Mouse (Mus musculus) ovary, postnatal 36 days (tissue): ENCODE measurements around the gene Cdkn1c.

Source experiments
- DNase-seq: peaks from one replicate; pipeline ENCODE4 v3.0.0; 2022; ENCODE audit warnings: low spot score, mixed read lengths

Cdkn1c gene

GRCm38 (mm10) chr7:143460874-143461273 is at the start of gene Cdkn1c:
TSS of gene Cdkn1c (minus strand) at chr7:143461050.
- peak; percentile 88 for DNase-seq

DNA sequence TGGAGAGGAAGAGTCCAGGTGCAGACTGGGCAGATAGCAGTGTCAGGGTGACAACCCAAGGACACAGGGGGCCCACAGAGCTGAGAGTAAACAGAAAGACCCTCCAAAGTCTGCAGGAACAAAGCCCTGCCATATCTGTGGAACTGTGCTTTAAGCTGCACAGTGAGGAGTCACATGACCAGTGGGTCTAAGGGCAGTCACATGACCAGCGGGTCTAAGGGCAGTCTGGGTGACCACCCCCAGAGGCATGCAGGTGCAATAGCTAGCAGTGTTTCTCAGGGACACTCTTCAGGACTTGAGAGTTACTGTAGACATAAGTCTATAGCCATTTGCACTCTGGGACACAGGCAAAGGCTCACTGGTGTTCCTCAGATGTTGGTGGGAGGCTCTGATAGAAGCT is 48.7 kb upstream of the Cdkn1c start:
- DNase-seq = no peak

DNA sequence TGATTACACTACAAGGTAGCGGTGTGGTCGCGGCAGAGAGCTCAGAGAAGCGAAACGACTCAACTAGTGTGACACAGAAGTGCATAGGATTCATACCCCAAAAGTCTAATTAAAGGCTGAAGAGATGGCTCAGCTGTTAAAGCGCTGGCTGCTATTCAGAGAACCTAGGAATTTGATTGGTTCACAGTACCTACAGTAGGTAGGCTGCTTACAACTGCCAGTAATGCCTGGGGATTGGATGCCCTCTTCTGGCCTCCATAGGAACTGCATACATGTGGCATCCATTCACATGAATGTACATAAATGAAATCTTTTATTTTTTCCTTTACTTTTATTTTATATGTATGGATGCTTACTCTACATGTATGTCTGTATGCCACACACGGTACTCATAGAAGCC is 45.8 kb upstream of the Cdkn1c start:
- no peak for DNase-seq

GRCm38 (mm10) chr7:143506271-143506670 is 45.4 kb upstream of the Cdkn1c start:
- DNase-seq = no peak

DNA sequence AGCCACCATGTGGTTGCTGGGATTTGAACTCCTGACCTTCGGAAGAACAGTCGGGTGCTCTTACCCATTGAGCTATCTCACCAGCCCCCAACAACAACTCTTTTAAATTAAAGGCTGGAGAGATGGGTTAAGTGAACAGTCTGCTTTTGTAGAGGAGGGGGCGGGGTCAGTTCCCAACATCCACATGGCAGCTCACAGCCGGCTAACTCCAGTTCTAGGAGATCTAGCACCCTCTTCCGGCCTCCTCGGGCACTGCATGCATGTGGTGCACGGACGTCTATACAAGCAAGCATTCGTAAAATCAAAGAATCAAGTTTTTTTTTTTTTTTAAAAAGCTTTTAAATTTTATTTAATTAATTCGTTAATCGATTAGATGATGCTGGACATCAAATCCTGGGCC is 45.0 kb upstream of the Cdkn1c start:
- DNase-seq = peak; percentile 76

DNA sequence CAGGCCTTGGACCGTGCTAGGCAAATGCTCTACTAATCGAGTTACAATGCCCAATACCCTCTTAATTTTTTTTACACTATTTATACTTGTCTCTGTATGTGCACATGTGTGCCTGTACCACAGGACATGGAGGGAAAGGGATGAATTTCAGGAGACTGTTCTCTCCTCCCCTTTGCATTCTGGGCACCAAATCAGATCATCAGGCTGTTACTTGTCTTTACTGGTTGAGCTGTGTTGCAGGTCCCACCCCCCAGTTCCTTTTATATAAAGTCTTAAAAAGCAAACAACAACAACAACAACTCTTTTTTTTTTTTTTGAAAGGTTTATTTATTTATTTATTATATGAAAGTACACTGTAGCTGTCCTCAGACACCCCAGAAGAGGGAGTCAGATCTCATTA is 44.6 kb upstream of the Cdkn1c start:
- no peak for DNase-seq

- DNase-seq = no peak
Observed at GRCm38 (mm10) chr7:143503926-143504325, 43.1 kb upstream of the Cdkn1c start.

DNA sequence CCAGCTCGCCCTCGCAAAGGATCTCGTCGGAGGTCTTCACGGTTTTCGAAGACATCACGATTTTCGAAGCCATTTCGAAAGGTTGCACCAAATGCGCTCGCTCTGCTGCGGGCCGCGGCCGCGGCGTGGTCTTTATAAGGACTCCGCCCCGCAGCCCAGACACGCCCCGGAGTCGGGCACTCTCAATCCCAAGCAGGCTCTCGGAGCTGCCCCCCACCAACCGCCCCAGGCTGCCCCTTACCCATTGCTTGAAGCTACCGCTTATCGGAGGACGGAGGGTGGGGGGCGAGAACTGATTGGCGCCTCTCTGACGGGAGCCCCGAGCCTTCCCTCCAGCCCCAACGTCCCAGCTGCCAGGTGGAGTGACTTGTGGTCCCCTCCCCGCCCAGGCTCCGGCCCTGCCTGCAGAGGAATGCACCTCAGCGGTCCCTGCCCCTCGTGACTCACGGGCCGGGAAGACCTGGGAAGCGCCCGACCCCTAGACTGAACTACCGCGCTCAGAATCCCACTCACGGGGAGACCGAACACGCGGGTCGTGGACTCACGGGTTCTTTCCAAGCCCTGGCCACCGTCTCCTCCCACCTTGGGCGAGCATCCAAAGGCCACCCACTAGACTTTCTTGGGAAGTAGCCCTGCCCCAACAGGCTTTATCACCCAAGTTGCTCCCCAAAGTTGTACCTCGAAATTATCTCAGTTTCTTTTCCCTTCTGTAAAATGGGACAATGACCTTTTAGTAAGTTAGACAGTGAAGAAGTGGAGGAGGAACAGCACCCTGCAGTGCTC is 41.8 kb upstream of the Cdkn1c start, which contains the start of gene Phlda2:
Gene Phlda2 (minus strand): TSS at position 733 of the 783 bp plus-strand sequence.
- DNase-seq = peak; percentile 19

GRCm38 (mm10) chr7:143501643-143502417 is 41.0 kb upstream of the Cdkn1c start:
- peak; percentile 46 for DNase-seq

GRCm38 (mm10) chr7:143500912-143501311 is 40.1 kb upstream of the Cdkn1c start:
- DNase-seq = no peak

- no peak for DNase-seq
Observed at GRCm38 (mm10) chr7:143498584-143498983, 37.7 kb upstream of the Cdkn1c start.

GRCm38 (mm10) chr7:143495104-143495961 is 34.5 kb upstream of the Cdkn1c start:
- DNase-seq = no peak

DNA sequence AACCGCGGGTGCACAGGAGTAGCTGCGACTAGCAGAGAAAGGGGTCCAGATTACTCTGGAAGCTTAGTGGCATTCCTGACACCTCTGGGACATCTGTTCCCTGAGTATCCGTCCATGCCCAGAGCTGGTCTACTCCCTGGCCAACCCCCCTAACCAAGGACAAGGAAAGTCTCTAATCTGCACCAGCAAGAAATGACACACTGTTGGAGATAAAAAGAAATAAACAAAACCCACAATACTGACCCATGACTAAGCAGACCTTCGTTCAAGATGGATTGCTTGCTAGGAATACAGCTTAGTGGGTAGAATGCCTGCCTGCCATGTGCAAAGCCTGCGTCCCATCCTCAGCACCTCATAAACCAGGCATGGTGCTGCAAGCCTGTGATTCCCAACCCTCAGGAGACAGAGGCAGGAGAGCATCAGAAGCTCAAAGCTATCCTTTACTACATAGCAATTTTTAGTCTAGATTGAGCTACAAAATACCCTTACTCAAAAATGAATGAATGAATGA is 32.8 kb upstream of the Cdkn1c start:
- DNase-seq = no peak

DNA sequence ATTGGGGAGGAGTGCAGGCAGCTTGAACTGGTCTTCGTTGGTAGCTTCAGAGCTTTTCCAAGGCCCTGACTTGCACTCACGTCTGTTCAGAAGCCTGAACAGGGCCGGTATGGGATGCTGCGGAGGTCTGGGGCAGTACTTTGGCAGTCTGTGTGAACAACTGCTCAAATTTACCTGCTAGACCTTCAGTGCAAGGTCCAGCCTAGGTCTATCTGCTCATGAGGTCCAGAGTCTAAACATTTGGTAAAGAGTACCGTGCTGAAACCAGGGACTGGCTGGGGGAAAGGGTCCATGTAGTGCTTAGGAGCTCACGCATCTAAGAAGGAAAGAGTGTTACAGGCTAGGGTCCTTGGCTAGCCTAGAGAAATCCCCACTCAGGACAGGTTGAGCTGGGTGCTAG is 28.9 kb upstream of the Cdkn1c start:
- no peak for DNase-seq

- DNase-seq = no peak
Observed at GRCm38 (mm10) chr7:143482541-143482940, 21.7 kb upstream of the Cdkn1c start.

DNA sequence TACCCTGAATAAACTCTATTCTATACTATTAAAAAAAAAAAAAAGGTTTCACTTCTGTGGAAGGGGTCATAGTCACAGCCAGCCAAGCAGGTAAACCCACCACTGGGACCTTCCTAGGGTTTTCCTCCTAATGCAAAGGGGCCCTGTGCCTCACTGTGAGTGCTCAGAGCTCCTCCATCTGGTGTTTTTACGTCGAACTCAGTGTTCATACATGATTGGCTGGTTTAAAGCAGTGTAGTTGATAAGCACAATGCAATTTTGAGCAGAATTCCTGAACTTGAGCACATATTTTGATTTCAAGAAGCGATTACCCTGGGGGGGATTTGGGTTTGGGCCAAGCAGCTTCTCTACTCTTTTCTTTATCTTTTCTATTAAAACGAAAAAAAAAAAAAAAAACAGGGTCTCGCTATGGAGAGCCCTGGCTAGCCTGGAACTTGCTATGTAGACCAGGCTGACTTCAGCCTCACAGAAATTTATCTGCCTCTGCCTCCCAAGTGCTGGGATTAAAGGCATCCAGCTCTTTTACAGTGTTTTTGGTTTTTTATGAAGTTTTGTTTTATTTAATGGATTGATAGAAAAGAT is 21.0 kb upstream of the Cdkn1c start:
- no peak for DNase-seq

DNA sequence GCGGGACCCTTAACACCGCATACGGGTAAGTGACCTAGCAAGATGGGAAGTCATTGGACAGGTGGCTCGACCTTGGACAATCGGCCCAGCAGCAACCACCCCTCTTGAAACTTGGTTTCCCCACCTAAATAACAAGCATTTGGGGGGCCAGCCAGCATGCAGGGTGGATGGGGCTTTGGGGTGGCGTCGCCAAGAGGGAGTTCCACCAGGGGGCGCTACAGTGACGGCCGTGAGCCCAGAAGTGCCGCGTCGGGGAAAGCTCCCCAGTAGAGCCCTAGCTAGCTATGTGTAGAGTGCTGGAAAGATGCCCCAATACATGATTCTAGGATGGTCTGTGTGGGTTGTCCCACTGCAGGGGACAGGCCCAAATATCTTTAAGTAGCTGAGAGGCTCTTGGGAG is 19.6 kb upstream of the Cdkn1c start:
- DNase-seq = peak; percentile 66

DNA sequence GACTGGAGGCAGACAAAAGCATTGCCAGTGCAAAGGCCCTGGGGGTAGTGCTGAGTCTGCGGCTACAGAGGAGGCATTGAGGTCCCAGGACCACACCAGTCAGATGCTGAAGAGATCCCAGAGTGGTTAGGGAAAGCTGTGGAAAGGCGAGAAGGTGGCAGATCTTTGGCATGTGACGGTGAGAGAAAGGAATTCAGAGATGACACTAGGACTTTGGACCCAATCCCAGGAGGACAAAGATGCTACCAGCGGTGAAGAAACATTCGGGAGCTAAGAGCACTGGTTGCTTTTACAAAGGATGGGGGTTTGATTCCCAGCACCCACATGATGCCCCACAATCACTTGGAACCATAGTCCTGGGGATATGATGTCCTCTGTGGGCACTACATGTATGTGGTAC is 16.9 kb upstream of the Cdkn1c start:
- DNase-seq = no peak

DNA sequence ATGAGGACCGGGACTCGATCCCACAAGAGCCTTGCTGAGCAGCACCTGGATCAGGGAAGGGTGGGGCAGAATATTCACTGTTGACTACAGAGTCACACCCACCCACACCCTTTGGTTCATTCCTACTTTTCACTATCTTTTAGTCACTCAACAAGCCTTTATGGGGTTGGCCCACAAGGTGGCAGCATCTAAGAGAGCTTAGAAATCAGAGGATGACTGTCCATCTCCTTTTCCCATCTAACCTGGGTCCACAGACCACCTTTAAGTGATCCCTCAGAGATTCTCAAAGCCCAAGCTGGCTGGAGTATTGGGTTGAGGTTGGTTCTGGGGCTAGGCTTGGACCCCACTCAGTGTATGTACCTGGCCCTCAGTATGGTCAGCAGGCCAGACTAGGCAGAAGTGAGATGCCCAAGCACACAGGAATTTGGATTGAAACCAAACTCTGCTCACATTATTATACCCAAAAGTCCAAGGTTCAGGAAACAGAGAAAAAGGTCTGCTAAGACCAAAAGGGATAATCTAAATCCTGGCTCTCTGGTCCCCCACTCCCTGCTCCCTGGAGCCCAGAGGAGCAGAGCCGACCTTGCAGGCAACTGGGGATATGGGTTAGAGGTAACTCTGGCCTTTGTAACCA is 16.0 kb upstream of the Cdkn1c start:
- no peak for DNase-seq

DNA sequence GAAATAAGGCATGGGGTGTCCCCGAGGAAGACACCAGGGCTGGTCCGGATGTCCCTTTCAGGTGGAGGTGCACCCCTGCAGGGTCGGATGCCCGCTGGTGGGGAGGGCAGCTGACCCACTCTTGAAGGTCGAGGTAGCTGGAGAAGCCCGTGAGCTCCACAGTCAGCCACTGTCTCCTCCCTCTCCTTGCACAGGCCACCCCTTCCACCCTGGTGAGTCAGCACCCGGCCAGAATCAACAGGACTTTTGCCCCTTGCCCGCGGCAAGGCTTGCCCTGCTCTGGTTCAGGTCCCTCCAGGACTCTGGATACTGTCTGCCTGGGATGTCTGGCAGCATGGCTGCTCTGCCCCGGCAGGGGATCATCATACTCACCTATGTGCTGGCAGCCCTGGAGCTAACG is 15.0 kb upstream of the Cdkn1c start:
- DNase-seq = no peak

GRCm38 (mm10) chr7:143474811-143475210 is 14.0 kb upstream of the Cdkn1c start:
- no peak for DNase-seq
